Mouse (Mus musculus) megakaryocyte, adult 5-6 weeks (primary cell): ENCODE measurements around the gene Schip1. TPM values are rescaled to one million over a fixed set of nuclear protein-coding genes. Genes with fewer than 3 reads are reported as not detected.

Experiments
- ATAC-seq: 2 replicates; pipeline ENCODE4 v1.8.0; 2016; ENCODE audit warnings: mild to moderate bottlenecking, inconsistent platforms; ENCODE audit not compliant: poor library complexity, severe bottlenecking
- total RNA-seq, 2 experiments: library from RNA; stranded (forward) in 1 of 2; stranded (reverse) in 1 of 2; fragments of 153-499, 151-499 nt in 1 of 2; fragments of 221-1000, 200-1000 nt in 1 of 2; gene quantifications; 2 replicates each; pipeline versions ENCODE4 v1.2.3 to v1.2.4; 2015 to 2017

The Schip1 gene
- total RNA-seq, 2 experiments from 2014 or later, result 0.11 TPM; not detected in 1

- ATAC-seq, result no peak
Measured at GRCm38 (mm10) chr3:68499532-68500152, 435.0 kb downstream of the Schip1 start.

DNA sequence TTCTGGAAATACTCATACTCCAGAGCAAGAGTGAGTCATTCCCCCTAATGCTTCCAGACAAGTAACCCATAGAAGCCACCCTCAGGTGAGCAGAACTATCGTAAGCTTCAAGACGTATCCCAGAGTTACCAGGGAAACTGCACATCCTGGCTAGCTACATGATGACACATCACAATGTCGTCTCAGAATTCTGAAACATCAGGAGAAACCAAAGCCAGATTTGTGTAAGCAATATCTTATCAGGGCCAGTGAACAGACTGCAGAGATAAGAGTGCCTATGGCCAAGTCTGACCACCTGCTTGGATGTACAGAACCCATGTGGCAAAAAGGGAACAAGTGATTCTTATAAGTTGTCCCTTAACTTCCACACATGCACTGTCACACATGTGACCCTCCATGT is 440.2 kb downstream of the Schip1 start:
- no peak for ATAC-seq

DNA sequence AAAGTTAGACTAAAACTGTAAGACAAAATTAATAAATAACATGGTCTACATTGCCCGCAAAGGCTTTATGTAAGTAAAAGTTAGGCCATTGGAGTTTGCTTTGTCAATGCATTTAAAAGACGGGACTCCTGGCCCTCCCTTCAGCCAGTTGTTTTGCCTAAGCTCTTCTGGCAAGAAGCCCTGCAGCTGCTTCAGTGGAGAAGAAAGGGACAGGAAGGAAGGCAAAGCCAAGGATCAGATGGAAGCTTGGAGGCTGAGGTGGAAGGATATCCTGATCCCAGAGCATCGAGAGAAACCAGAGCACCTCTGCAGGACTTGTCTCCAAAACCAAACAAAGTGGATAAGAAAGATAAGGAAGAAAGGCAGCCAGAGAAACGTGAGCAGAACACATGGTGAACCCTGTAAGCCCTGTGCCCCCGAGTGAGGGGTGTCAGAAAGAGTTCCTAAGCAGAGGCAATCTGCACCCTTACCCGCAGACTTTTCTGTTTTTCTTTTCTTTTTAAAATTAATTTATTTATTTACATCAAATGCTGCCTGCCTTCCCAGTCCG is 442.2 kb downstream of the Schip1 start:
- no peak for ATAC-seq

- no peak for ATAC-seq
Measured at GRCm38 (mm10) chr3:68508629-68509028, 444.0 kb downstream of the Schip1 start.

- 0 out of 2 replicates have a peak, but pooled peaks have one; percentile 38 for ATAC-seq
Measured at GRCm38 (mm10) chr3:68510872-68511271, 446.3 kb downstream of the Schip1 start.

DNA sequence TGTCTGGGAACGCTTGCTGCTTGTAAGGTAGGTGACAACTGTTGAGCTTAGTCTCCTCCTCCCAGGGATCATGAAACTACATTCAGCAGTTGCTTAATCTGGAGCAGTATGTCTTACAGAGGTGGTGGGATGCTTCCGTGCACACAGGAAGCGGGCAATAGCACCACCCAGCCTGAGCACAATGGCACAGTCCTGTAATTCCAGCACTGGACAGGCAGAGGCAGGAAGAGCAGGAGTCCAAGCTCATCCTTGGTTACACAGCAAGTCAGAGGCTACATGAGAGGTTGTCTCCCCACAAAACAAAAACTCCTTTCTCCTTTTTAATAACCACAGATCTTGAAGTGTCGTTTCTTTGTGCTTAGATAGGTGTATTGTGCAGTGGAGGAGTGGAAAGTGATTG is 447.1 kb downstream of the Schip1 start:
- no peak for ATAC-seq

DNA sequence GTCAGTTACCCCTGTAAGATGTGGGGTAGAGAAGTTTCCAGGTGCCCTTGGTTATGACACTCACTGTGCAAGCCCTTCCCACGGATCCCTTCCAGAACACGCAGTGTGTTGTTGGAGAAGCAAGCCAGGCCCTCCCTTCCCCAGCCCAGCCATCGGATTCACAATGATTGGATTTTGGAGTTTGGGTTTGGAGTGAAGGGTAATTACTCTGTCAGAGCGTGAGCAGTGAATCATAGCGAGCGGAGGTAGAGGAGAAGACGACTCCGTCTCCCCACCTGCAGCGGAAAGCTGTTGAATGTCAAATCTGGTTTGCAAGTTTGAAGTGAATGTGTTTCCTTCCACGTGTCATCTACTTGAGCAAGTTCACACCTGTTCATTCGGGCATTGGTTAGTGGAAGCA is 447.7 kb downstream of the Schip1 start:
- ATAC-seq, result no peak

DNA sequence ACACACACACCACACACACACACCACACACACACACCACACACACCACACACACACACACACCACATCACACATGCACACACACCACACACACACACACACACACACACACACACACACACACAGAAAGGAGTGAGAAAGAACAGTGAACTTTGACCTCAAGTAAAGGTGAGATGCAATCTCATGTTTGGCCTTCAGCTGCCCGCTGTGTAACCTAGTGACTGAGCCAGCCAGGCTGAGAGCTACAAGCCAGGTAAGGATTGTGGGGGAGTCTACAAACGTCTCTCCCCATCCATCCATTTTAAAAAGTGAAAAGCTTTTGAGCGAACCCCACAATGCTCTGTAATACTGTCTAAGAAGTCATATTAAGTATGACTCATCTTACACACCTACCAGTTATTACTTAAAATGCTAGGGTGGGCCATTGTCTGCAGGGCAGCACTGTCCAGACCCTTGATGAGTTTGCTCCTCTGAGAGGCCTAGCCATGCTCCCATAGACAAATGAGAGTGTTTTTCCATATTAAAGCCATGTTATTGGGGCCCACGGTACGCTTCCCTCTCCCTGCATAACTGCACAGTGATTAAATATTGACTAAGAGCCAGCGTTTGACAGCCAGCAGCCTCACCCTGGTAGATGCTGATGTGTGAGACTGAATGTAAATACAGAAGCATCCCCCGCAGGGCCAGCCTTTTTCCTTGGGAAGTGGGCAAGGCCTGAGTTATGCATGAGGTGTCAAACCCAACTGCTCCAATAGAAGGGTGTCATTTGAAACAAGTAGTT is 448.9 kb downstream of the Schip1 start:
- ATAC-seq, result no peak

DNA sequence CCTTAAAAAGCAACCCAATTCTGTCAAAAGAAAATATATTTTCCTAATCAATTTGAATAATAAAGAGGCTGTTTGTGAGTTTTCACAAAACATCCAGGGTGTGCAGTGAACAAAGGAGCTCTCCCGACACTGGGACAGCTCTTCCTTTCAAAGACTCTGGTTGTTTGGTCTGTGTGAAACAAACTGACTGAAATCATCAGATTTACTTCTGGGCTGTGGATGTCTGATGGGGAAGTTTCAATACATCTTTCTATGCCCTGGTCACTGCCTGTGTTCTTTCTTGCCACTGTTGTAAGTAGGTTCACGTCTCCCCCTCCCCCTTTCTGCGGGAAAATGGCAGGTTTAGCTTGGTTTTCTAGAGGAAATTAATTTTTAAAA is 449.5 kb downstream of the Schip1 start:
- no peak for ATAC-seq

GRCm38 (mm10) chr3:68514717-68515116 is 450.1 kb downstream of the Schip1 start:
- ATAC-seq, result no peak

- no peak for ATAC-seq
Measured at GRCm38 (mm10) chr3:68516393-68517081, 451.9 kb downstream of the Schip1 start.

- ATAC-seq, result no peak
Measured at GRCm38 (mm10) chr3:68517236-68517635, 452.6 kb downstream of the Schip1 start.

- no peak for ATAC-seq
Measured at GRCm38 (mm10) chr3:68518041-68518440, 453.4 kb downstream of the Schip1 start.

DNA sequence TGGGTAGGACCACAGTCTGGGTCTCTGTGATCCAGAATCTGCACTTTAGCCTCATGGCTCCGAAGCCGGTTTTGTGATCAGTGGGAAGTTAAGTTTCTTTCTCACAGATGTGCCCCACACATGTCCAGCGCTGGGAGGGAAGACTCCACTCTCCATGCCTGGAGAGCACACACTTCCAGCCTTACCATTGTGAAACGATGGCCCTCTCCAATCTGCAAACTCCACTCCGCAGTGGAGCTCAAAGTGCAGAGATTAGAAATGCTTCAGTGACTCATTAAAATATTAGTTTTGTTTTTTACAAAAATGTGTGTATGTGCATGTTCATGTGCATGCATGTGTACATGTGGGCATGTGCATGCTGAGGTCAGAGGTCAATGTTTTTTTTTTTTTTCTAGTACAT is 454.0 kb downstream of the Schip1 start:
- no peak for ATAC-seq

DNA sequence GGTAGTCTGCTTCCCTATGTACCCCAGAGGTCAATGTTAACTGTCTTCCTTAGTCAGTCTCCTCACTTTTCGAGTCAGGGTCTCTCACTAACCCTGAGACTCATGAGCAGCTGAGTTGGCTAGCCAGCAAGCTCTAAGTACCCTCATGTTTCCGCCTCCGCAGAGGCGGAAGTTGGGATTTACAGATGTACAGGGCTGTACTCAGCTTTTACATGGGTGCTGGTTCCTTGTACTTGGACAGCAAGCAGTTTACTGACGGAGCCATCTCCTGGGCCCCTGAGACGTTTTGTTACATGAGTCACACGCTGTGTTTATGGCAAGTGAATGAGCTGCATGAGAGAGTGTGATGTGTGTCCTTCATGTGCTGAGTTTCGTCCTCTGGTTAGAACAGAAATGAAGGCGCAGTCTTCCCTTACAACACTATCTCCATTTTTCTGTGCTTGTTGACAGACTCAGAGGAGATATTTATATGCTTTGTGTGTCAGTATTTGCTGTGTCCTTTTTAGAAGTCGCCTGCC is 460.8 kb downstream of the Schip1 start:
- ATAC-seq, result no peak

DNA sequence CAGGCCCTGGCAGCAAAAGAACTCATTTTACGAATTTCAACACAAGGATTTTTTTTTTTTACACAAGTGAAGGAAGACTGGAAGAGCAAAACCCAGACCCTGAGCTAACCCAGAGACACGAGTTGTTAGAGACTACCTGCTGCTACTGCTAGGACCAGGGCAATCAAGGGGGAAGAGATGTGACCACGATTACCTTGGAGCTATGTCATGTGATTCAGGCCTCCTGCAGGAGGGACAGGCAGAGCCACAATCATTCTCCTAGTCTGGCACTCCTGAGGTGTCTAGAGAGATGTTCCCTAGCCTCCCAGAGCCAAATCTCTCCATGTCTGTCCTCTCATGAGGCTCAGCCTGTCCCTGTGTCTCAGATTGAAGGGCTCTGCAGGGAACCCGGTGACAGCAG is 461.8 kb downstream of the Schip1 start:
- ATAC-seq, result no peak

DNA sequence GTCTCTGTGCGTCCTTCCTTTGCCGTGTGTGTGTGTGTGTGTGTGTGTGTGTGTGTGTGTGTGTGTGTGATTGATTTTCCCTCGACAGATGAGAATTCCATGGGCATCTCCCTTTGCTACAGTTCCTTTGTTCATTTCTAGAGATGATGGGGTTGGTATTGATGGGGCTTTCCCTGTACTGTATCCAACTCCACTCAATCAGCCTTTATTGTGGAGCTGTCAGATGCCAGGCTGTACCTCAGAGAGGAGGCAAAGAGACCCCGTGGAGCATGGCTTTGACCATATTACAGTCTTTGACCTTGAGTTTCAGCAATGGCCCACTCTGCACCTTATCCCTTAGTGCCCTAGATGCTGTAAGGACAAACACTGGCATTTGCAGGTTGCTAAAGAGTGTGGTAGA is 462.6 kb downstream of the Schip1 start:
- no peak for ATAC-seq

- no peak for ATAC-seq
Measured at GRCm38 (mm10) chr3:68531908-68532307, 467.3 kb downstream of the Schip1 start.

DNA sequence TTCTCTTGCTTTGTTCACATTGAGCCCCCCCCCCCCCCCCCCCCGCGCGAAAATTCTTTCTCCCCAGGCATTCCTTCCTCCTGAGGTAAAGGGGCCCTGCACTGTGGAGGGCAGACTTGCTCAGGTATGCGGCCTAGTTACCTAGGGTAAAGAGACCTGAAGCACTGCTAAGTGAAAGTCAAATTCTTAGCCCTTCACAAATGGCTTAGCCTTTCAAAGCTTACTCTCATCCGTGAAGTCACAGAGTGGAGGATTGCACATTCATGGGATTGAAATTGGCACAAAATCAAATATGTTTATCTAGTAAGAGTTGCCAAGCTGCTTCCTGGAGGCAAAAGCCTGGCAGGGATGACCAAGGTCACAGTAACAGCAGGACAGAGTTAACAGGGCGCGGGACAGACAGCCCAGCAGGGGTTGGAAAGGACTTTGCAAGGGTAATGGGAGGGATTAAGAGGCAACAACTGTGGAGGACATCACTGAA is 470.0 kb downstream of the Schip1 start:
- no peak for ATAC-seq

DNA sequence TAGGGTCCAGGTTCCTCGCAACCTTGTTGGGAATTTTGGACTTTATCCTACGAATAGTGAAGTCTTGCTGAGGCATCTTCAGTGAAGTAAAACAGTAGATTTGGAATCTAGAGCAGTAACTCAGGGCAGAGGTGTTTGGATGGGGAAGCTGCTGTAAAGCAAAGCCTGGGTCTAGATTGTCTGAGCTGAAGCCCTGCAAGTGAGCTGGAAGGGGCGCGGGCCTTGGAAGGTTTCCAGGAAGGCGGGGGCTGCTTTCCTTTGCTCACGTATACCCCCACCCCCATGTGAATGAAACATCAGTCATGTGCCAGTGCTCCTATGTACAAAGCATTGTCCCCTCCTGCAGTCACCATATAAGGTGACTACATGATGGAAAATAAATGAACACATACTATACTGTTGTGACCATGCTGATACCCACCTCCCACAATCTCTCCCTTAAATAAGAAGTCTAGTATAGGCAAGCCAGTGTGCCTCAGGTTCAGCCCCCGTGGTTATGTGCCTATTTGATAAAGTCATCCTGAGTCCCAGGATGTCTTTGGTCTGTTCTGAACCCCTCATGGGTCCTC is 470.6 kb downstream of the Schip1 start:
- no peak for ATAC-seq

GRCm38 (mm10) chr3:68536071-68536470 is 471.5 kb downstream of the Schip1 start:
- ATAC-seq, result no peak
